Mouse (Mus musculus) neural tube, embryonic 13.5 days (tissue): ENCODE data around the gene Bank1. TPM values are rescaled to one million over a fixed set of nuclear protein-coding genes. Genes with fewer than 3 reads are reported as not detected.

Source experiments
- ATAC-seq: fragments of 200-750 bp; cut with Nextera tagmentation; 2 replicates; pipeline ENCODE4 v1.8.0; 2017; ENCODE audit warnings: low read depth, mild to moderate bottlenecking, moderate TSS enrichment, moderate library complexity
- H3K27ac ChIP-seq: fragments of 300-500 bp; sonication (generic); replicated peaks from 2 replicates; pipeline ENCODE4 v1.5.1; 2015; ENCODE audit warnings: moderate library complexity, mild to moderate bottlenecking, inconsistent platforms
- H3K27me3 ChIP-seq: fragments of 300-500 bp; sonication (generic); 2 replicates; pipeline ENCODE4 v1.6.1; 2015; ENCODE audit warnings: mild to moderate bottlenecking, inconsistent platforms
- H3K36me3 ChIP-seq: fragments of 300-500 bp; sonication (generic); 2 replicates; pipeline ENCODE4 v1.6.1; 2015; ENCODE audit warnings: mild to moderate bottlenecking, inconsistent platforms
- H3K4me1 ChIP-seq: fragments of 300-500 bp; sonication (generic); replicated peaks from 2 replicates; pipeline ENCODE4 v1.6.1; 2015; ENCODE audit warnings: inconsistent platforms
- H3K4me2 ChIP-seq: fragments of 300-500 bp; sonication (generic); 2 replicates; pipeline ENCODE4 v1.6.1; 2015; ENCODE audit warnings: inconsistent platforms, mild to moderate bottlenecking, moderate library complexity
- H3K4me3 ChIP-seq: fragments of 300-500 bp; sonication (generic); 2 replicates; pipeline ENCODE4 v1.5.1; 2015; ENCODE audit warnings: mild to moderate bottlenecking, inconsistent platforms
- H3K9ac ChIP-seq: fragments of 300-500 bp; sonication (generic); 2 replicates; pipeline ENCODE4 v1.6.1; 2015; ENCODE audit warnings: moderate library complexity, mild to moderate bottlenecking, inconsistent platforms
- H3K9me3 ChIP-seq: fragments of 300-500 bp; sonication (generic); 2 replicates; pipeline ENCODE4 v1.6.1; 2016; ENCODE audit warnings: inconsistent platforms
- WGBS: fragments of 180-500 bp; shearing (Covaris S2); methylation state at CpG from one replicate; pipeline ENCODE4 v1.1.7; 2015; 5-methylcytosine and 5-hydroxymethylcytosine counted together
- polyA plus RNA-seq: library from polyadenylated mRNA; unstranded; fragments of >200 nt; fragmentation: Nextera tagmentation; extraction: Ambion mirVana; gene quantifications from 2 replicates; pipeline ENCODE4 v1.2.1, GENCODE M21; 2015

Bank1 gene
- polyA plus RNA-seq, 1 experiment from 2014 or later: 0.64 TPM

GRCm38 (mm10) chr3:136158059-136158458, 167.8 kb downstream of the Bank1 start:
- H3K9me3 ChIP-seq: no peaks in the 10 kb centered on the region
- H3K4me2 ChIP-seq: no peak overlapping the region
- no peaks in the 10 kb centered on the region; the same call in 1 of the 2 replicates for H3K4me1 ChIP-seq
- no peaks in the 10 kb centered on the region for H3K27me3 ChIP-seq
- H3K9ac ChIP-seq: no peak overlapping the region
- H3K36me3 ChIP-seq: no peaks in the 10 kb centered on the region
- WGBS: 69% methylated on average over 2 of the region's 2 CpGs
- no peak overlapping the region for H3K27ac ChIP-seq
- ATAC-seq: no peak
- H3K4me3 ChIP-seq: no peak overlapping the region

GRCm38 (mm10) chr3:136155555-136155954, 170.3 kb downstream of the Bank1 start:
- no peak overlapping the region for H3K9ac ChIP-seq
- WGBS: 73% methylated on average over 1 of the region's 1 CpGs
- H3K4me1 ChIP-seq: no peaks in the 10 kb centered on the region; the same call in 1 of the 2 replicates
- no peak overlapping the region for H3K27ac ChIP-seq
- no peak overlapping the region for H3K4me2 ChIP-seq
- H3K9me3 ChIP-seq: no peaks in the 10 kb centered on the region
- ATAC-seq: no peak
- no peaks in the 10 kb centered on the region for H3K27me3 ChIP-seq
- H3K4me3 ChIP-seq: no peak overlapping the region
- no peaks in the 10 kb centered on the region for H3K36me3 ChIP-seq

- Histone ChIP-seq H3K4me2 (no peak overlapping the region), H3K4me1 (no peaks in the 10 kb centered on the region), H3K36me3 (no peaks in the 10 kb centered on the region), H3K9me3 (no peaks in the 10 kb centered on the region), H3K27me3 (no peaks in the 10 kb centered on the region), H3K4me3 (no peak overlapping the region), H3K27ac (no peak overlapping the region), H3K9ac (no peak overlapping the region)
- 85% methylated on average over 3 of the region's 3 CpGs for WGBS
- no peak for ATAC-seq
Measured at GRCm38 (mm10) chr3:136150886-136151285, 175.0 kb downstream of the Bank1 start.

GRCm38 (mm10) chr3:136147166-136147565, 178.7 kb downstream of the Bank1 start:
- no peaks in the 10 kb centered on the region for H3K36me3 ChIP-seq

GRCm38 (mm10) chr3:136132013-136132412, 193.9 kb downstream of the Bank1 start:
- ATAC-seq: peak; percentile 71; the same call in 1 of the 2 replicates

More at GRCm38 (mm10) chr3:136147166-136147565, 178.7 kb downstream of the Bank1 start:
- Histone ChIP-seq H3K9ac (no peak overlapping the region), H3K27ac (no peak overlapping the region), H3K9me3 (no peaks in the 10 kb centered on the region), H3K4me3 (no peak overlapping the region), H3K4me2 (no peak overlapping the region), H3K27me3 (no peaks in the 10 kb centered on the region), H3K4me1 (no peaks in the 10 kb centered on the region)
- no peak for ATAC-seq
- WGBS: 79% methylated on average over 2 of the region's 2 CpGs

GRCm38 (mm10) chr3:136115478-136116215, 210.2 kb downstream of the Bank1 start:
- WGBS: 33% methylated on average over 5 of the region's 5 CpGs
- Histone ChIP-seq H3K4me3 (no peak overlapping the region), H3K4me2 (no peak overlapping the region), H3K27me3 (no peaks in the 10 kb centered on the region), H3K36me3 (no peaks in the 10 kb centered on the region), H3K27ac (no peak overlapping the region), H3K4me1 (no peaks in the 10 kb centered on the region), H3K9me3 (no peaks in the 10 kb centered on the region), H3K9ac (no peak overlapping the region)
- ATAC-seq: no peak

More at GRCm38 (mm10) chr3:136132013-136132412, 193.9 kb downstream of the Bank1 start:
- Histone ChIP-seq H3K4me1 (no peaks in the 10 kb centered on the region), H3K9me3 (peaks cover 6% of the 10 kb centered on the region), H3K36me3 (no peaks in the 10 kb centered on the region), H3K4me3 (no peak overlapping the region), H3K4me2 (no peak overlapping the region), H3K27ac (no peak overlapping the region), H3K27me3 (no peaks in the 10 kb centered on the region), H3K9ac (no peak overlapping the region)
- 23% methylated on average over 3 of the region's 3 CpGs for WGBS

- H3K9ac ChIP-seq: no peak overlapping the region
- WGBS: 89% methylated on average over 6 of the region's 6 CpGs
- H3K9me3 ChIP-seq: no peaks in the 10 kb centered on the region
- H3K4me3 ChIP-seq: no peak overlapping the region
- H3K27me3 ChIP-seq: no peaks in the 10 kb centered on the region
- H3K4me1 ChIP-seq: no peaks in the 10 kb centered on the region
- H3K36me3 ChIP-seq: no peaks in the 10 kb centered on the region
- ATAC-seq: no peak
- no peak overlapping the region for H3K4me2 ChIP-seq
- no peak overlapping the region for H3K27ac ChIP-seq
Measured at GRCm38 (mm10) chr3:136109411-136110139, 216.3 kb downstream of the Bank1 start.

- Histone ChIP-seq H3K9me3 (no peaks in the 10 kb centered on the region), H3K4me1 (no peaks in the 10 kb centered on the region), H3K9ac (no peak overlapping the region), H3K4me2 (no peak overlapping the region), H3K27me3 (no peaks in the 10 kb centered on the region), H3K36me3 (no peaks in the 10 kb centered on the region), H3K27ac (no peak overlapping the region), H3K4me3 (no peak overlapping the region)
- no peak for ATAC-seq
- 69% methylated on average over 1 of the region's 1 CpGs for WGBS
Measured at GRCm38 (mm10) chr3:136106452-136106851, 219.4 kb downstream of the Bank1 start.

- Histone ChIP-seq H3K4me1 (no peaks in the 10 kb centered on the region), H3K27ac (no peak overlapping the region), H3K4me3 (no peak overlapping the region), H3K9ac (no peak overlapping the region), H3K9me3 (no peaks in the 10 kb centered on the region), H3K36me3 (no peaks in the 10 kb centered on the region), H3K27me3 (no peaks in the 10 kb centered on the region), H3K4me2 (no peak overlapping the region)
- ATAC-seq: no peak
- WGBS: 91% methylated on average over 2 of the region's 2 CpGs
Measured at GRCm38 (mm10) chr3:136103339-136103738, 222.5 kb downstream of the Bank1 start.

- 85% methylated on average over 5 of the region's 5 CpGs for WGBS
- no peak overlapping the region for H3K9ac ChIP-seq
- no peak for ATAC-seq
Measured at GRCm38 (mm10) chr3:136100973-136101500, 224.8 kb downstream of the Bank1 start.

GRCm38 (mm10) chr3:136100292-136100691, 225.6 kb downstream of the Bank1 start:
- no peaks in the 10 kb centered on the region for H3K4me1 ChIP-seq
- no peak overlapping the region for H3K9ac ChIP-seq
- H3K27ac ChIP-seq: no peak overlapping the region
- no peaks in the 10 kb centered on the region for H3K36me3 ChIP-seq
- H3K4me2 ChIP-seq: no peak overlapping the region
- H3K9me3 ChIP-seq: no peaks in the 10 kb centered on the region
- ATAC-seq: no peak
- H3K4me3 ChIP-seq: no peak overlapping the region
- H3K27me3 ChIP-seq: no peaks in the 10 kb centered on the region
- 84% methylated on average over 8 of the region's 8 CpGs for WGBS

More at GRCm38 (mm10) chr3:136100973-136101500, 224.8 kb downstream of the Bank1 start:
- H3K27ac ChIP-seq: no peak overlapping the region
- no peak overlapping the region for H3K4me3 ChIP-seq
- no peak overlapping the region for H3K4me2 ChIP-seq
- no peaks in the 10 kb centered on the region for H3K27me3 ChIP-seq
- H3K9me3 ChIP-seq: no peaks in the 10 kb centered on the region
- no peaks in the 10 kb centered on the region for H3K4me1 ChIP-seq
- H3K36me3 ChIP-seq: no peaks in the 10 kb centered on the region

- no peaks in the 10 kb centered on the region for H3K36me3 ChIP-seq
- H3K27ac ChIP-seq: no peak overlapping the region
- no peak for ATAC-seq
- H3K27me3 ChIP-seq: no peaks in the 10 kb centered on the region
- H3K4me1 ChIP-seq: no peaks in the 10 kb centered on the region
- H3K4me2 ChIP-seq: no peak overlapping the region
- WGBS: 81% methylated on average over 7 of the region's 7 CpGs
- no peak overlapping the region for H3K4me3 ChIP-seq
- H3K9me3 ChIP-seq: no peaks in the 10 kb centered on the region
- no peak overlapping the region for H3K9ac ChIP-seq
Measured at GRCm38 (mm10) chr3:136086948-136087660, 238.8 kb downstream of the Bank1 start.
